Mouse (Mus musculus) thymus, adult 2 months (tissue): ENCODE measurements around the gene Prkg1.

Experiments
- CTCF ChIP-seq: fragments of 200-500 bp; IDR thresholded peaks from 2 replicates; pipeline ENCODE4 v1.5.1; 2012; ENCODE audit warnings: mild to moderate bottlenecking, control low read depth, low read length, moderate library complexity, borderline replicate concordance; ENCODE audit not compliant: control insufficient read depth, poor library complexity, insufficient read depth; ENCODE audit errors: extremely low read depth
- POLR2A ChIP-seq: fragments of 200-500 bp; IDR thresholded peaks from 2 replicates; pipeline ENCODE4 v1.6.1; 2012; ENCODE audit warnings: mild to moderate bottlenecking, low read length, control low read depth, moderate library complexity; ENCODE audit not compliant: control insufficient read depth, poor library complexity, insufficient read depth; ENCODE audit errors: extremely low read depth

- TF ChIP-seq CTCF (no peak), POLR2A (no peak)
These were observed 949.2 kb downstream of the Prkg1 start for GRCm38 (mm10) chr19:30815661-30816060.
